Comparison of ENCODE assay signal across 25 mouse cellular contexts in genomic region chr3:130216141-130216540, GRCm38 (mm10).
"Had no signal": no experiment of that assay in that cellular context is flagged by ENCODE, and none has a peak within 500 bp of the region (broad histone marks: within the 10 kb centered on the region; RNA-seq: fewer than 3 reads in every experiment).

No protein-coding gene starts in this region.

- H3K36me3 ChIP-seq: heart, embryonic 10.5 days; heart, embryonic 12.5 days; hindbrain, embryonic 10.5 days; hindbrain, embryonic 12.5 days; intestine, embryonic 15.5 days; limb, embryonic 13.5 days; limb, embryonic 15.5 days; liver, embryonic 12.5 days had no signal

- H3K27me3 ChIP-seq: heart, embryonic 12.5 days; hindbrain, embryonic 12.5 days; intestine, embryonic 15.5 days; limb, embryonic 13.5 days; limb, embryonic 15.5 days; liver, embryonic 12.5 days had no signal

- H3K4me3 ChIP-seq: gastrocnemius, adult 2 months; heart, embryonic 10.5 days; heart, embryonic 12.5 days; hindbrain, embryonic 10.5 days; hindbrain, embryonic 12.5 days; intestine, embryonic 15.5 days; left cerebral cortex, adult 2 months; limb, embryonic 13.5 days; limb, embryonic 15.5 days; liver, embryonic 12.5 days had no signal

- DNase-seq: gastrocnemius, adult 2 months; gastrocnemius, postnatal 10 days; gastrocnemius, postnatal 25 days; heart, adult 18-20 months; heart, postnatal 10 days; heart, postnatal 4 days; kidney, adult 18-20 months; kidney, adult 8-10 months; kidney, postnatal 10 days; kidney, postnatal 25 days; kidney, postnatal 4 days had no signal

- H3K9ac ChIP-seq: heart, embryonic 12.5 days; hindbrain, embryonic 12.5 days; hindbrain, embryonic 14.5 days; intestine, embryonic 15.5 days; limb, embryonic 13.5 days; limb, embryonic 15.5 days; liver, embryonic 12.5 days; liver, embryonic 14.5 days had no signal

- H3K27ac ChIP-seq: gastrocnemius, adult 2 months; heart, embryonic 10.5 days; hindbrain, embryonic 10.5 days; hindbrain, embryonic 12.5 days; hindbrain, embryonic 14.5 days; intestine, embryonic 15.5 days; left cerebral cortex, adult 2 months; limb, embryonic 13.5 days; limb, embryonic 15.5 days; liver, embryonic 12.5 days; liver, embryonic 14.5 days had no signal

- ATAC-seq: hindbrain, embryonic 16.5 days; inflammation-experienced regulatory T-cells, adult 6 months; intestine, embryonic 15.5 days; intestine, postnatal 0 days; liver, embryonic 12.5 days had no signal

- H3K4me1 ChIP-seq: hindbrain, embryonic 10.5 days; hindbrain, embryonic 12.5 days; intestine, embryonic 15.5 days; limb, embryonic 13.5 days; limb, embryonic 15.5 days; liver, embryonic 12.5 days had no signal

- H3K9me3 ChIP-seq: heart, embryonic 10.5 days; hindbrain, embryonic 10.5 days; hindbrain, embryonic 12.5 days; intestine, embryonic 15.5 days; limb, embryonic 15.5 days; liver, embryonic 12.5 days had no signal

- H3K4me2 ChIP-seq: heart, embryonic 12.5 days; hindbrain, embryonic 12.5 days; hindbrain, embryonic 14.5 days; intestine, embryonic 15.5 days; limb, embryonic 13.5 days; limb, embryonic 15.5 days; liver, embryonic 12.5 days had no signal
